Mouse (Mus musculus) right cerebral cortex, postnatal 10 days (tissue): ENCODE results near the gene Vsig10.
"Not testable (repeated sequence)": the region's sequence is repeated elsewhere in the genome, so short reads cannot be mapped to it uniquely, and the experiment has no call there.

Source experiments
- DNase-seq, 2 experiments: peaks; one replicate each; pipeline ENCODE4 v3.0.0; 2021; ENCODE audit warnings: low spot score in 2 of 2

The Vsig10 gene

GRCm38 (mm10) chr5:117355648-117356303 lies 36.9 kb downstream of the Vsig10 start:
- no peak for DNase-seq

GRCm38 (mm10) chr5:117356365-117357128 lies 37.7 kb downstream of the Vsig10 start:
- DNase-seq, result peak; percentile 65 to 67

- peak; percentile 89 to 92 for DNase-seq
Observed at GRCm38 (mm10) chr5:117357129-117357477, 38.2 kb downstream of the Vsig10 start, which contains the start of gene Wsb2. Gene Wsb2, plus strand, starts transcription at chr5:117357304.

- peak; percentile 40 to 64 for DNase-seq
Observed at GRCm38 (mm10) chr5:117357478-117358247, 38.8 kb downstream of the Vsig10 start.

GRCm38 (mm10) chr5:117358248-117358630 lies 39.4 kb downstream of the Vsig10 start:
- DNase-seq, result no peak

- peak; percentile 90 to 91 for DNase-seq
Observed at GRCm38 (mm10) chr5:117358725-117359124, 39.8 kb downstream of the Vsig10 start.

GRCm38 (mm10) chr5:117359497-117360227 lies 40.8 kb downstream of the Vsig10 start:
- DNase-seq, result no peak

GRCm38 (mm10) chr5:117360228-117360515 lies 41.3 kb downstream of the Vsig10 start:
- DNase-seq, result no peak

- DNase-seq, result no peak
Observed at GRCm38 (mm10) chr5:117360631-117361541, 42.0 kb downstream of the Vsig10 start.

GRCm38 (mm10) chr5:117361590-117361989 lies 42.7 kb downstream of the Vsig10 start:
- DNase-seq, result no peak

- DNase-seq, result no peak
Observed at GRCm38 (mm10) chr5:117363066-117363782, 44.3 kb downstream of the Vsig10 start.

GRCm38 (mm10) chr5:117364821-117365220 lies 45.9 kb downstream of the Vsig10 start:
- DNase-seq, result no peak

GRCm38 (mm10) chr5:117365904-117366561 lies 47.1 kb downstream of the Vsig10 start:
- DNase-seq, result no peak

GRCm38 (mm10) chr5:117367206-117367605 lies 48.3 kb downstream of the Vsig10 start:
- no peak for DNase-seq

- no peak for DNase-seq
Observed at GRCm38 (mm10) chr5:117370592-117370991, 51.7 kb downstream of the Vsig10 start.

- no peak for DNase-seq
Observed at GRCm38 (mm10) chr5:117373418-117373817, 54.5 kb downstream of the Vsig10 start.

- DNase-seq, result no peak
Observed at GRCm38 (mm10) chr5:117374372-117375049, 55.6 kb downstream of the Vsig10 start.

GRCm38 (mm10) chr5:117376331-117376761 lies 57.5 kb downstream of the Vsig10 start:
- peak in 1 of 2 experiments; percentile 43 for DNase-seq

- DNase-seq, result not testable (repeated sequence)
Observed at GRCm38 (mm10) chr5:117377731-117378130, 58.8 kb downstream of the Vsig10 start.
